Mouse (Mus musculus) limb, embryonic 15.5 days (tissue): Measurements from ENCODE around the gene Ethe1. TPM values are rescaled to one million over a fixed set of nuclear protein-coding genes. Genes with fewer than 3 reads are reported as not detected.

Source experiments
- ATAC-seq: fragments of 200-750 bp; cut with Nextera tagmentation; 2 replicates; pipeline ENCODE4 v1.8.0; 2017; ENCODE audit warnings: low read depth, moderate TSS enrichment; ENCODE audit not compliant: insufficient number of reproducible peaks, low FRiP score, low TSS enrichment
- H3K27ac ChIP-seq: fragments of 300-500 bp; sonication (generic); 2 replicates; pipeline ENCODE4 v1.5.1; 2015; ENCODE audit warnings: moderate library complexity, mild to moderate bottlenecking, inconsistent platforms
- H3K27me3 ChIP-seq: fragments of 300-500 bp; sonication (generic); 2 replicates; pipeline ENCODE4 v1.6.1; 2015; ENCODE audit warnings: inconsistent platforms
- H3K36me3 ChIP-seq: fragments of 300-500 bp; sonication (generic); 2 replicates; pipeline ENCODE4 v1.6.1; 2015; ENCODE audit warnings: inconsistent platforms
- H3K4me1 ChIP-seq: fragments of 300-500 bp; sonication (generic); 2 replicates; pipeline ENCODE4 v1.6.1; 2015; ENCODE audit warnings: inconsistent platforms
- H3K4me2 ChIP-seq: fragments of 300-500 bp; sonication (generic); 2 replicates; pipeline ENCODE4 v1.6.1; 2015; ENCODE audit warnings: mild to moderate bottlenecking, inconsistent platforms
- H3K4me3 ChIP-seq: fragments of 300-500 bp; sonication (generic); 2 replicates; pipeline ENCODE4 v1.5.1; 2015; ENCODE audit warnings: mild to moderate bottlenecking, inconsistent platforms
- H3K9ac ChIP-seq: fragments of 300-500 bp; sonication (generic); 2 replicates; pipeline ENCODE4 v1.6.1; 2015; ENCODE audit warnings: inconsistent platforms
- H3K9me3 ChIP-seq: fragments of 300-500 bp; sonication (generic); 2 replicates; pipeline ENCODE4 v1.6.1; 2016; ENCODE audit warnings: inconsistent platforms
- WGBS: fragments of 180-500 bp; shearing (Covaris S2); methylation state at CpG from one replicate; pipeline ENCODE4 v1.1.7; 2015; 5-methylcytosine and 5-hydroxymethylcytosine counted together
- polyA plus RNA-seq: library from polyadenylated mRNA; unstranded; fragments of >200 nt; fragmentation: Nextera tagmentation; extraction: Ambion mirVana; gene quantifications from 2 replicates; pipeline ENCODE4 v1.2.1, GENCODE M21; 2015

Gene Ethe1
- polyA plus RNA-seq, 1 experiment from 2014 or later: 28.7 TPM

DNA sequence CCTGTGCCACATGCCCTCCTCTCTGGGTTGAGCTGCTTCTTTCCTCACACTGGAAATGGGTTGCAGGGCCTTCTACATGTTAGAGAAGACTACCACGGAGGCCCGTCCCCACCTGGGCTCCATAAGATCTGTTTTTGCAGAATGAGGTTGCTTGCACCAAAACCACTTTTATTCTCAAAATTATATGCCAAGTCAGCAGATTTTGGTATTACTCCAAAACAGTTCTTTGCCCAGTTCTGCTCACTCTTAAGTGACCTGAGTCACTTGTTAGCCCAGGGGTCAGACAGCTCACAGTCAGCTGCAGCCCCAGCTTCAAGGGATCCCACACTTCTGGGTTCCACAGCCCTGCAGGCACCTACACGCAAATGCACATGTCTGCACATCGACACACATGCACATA, 25.9 kb upstream of the Ethe1 start:
- no peak overlapping the region for H3K9ac ChIP-seq
- no peaks in the 10 kb centered on the region for H3K9me3 ChIP-seq
- no peak overlapping the region for H3K4me2 ChIP-seq
- H3K4me1 ChIP-seq: no peaks in the 10 kb centered on the region
- no peak overlapping the region for H3K4me3 ChIP-seq
- no peak for ATAC-seq
- H3K27me3 ChIP-seq: no peaks in the 10 kb centered on the region
- no peak overlapping the region for H3K27ac ChIP-seq
- peaks cover 67% of the 10 kb centered on the region for H3K36me3 ChIP-seq
- WGBS: 77% methylated on average over 4 of the region's 4 CpGs

DNA sequence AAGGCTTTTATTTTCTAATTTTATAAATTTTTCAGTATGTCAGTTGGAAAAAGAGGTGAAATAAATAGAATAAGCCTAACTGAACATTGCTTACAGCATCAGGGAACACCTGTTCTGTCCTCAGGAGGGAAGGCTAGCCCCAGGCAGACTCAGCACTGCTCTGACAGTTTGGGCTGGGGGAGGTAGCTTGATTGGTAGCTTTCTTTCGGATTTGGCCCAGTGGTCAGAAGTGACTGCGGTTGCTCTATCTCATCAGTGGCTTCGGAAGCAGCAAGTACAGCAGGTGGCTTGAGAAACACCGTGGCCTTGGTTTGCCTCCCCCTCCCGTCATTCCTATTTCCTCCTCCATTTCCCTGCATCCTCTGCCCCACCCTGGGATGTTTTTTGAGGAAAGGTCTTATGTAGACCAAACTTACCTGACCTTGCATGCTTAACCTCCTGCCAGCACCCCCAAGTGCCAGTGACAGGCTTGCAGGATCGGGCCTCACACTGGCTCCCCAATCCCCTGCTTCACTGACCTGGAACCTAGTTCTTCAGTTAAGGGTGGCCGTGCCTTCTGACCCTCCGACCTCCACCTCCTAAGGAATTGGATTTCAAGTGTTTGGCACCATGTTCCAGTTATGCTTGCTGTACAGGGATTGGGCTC, 24.0 kb upstream of the Ethe1 start:
- 89% methylated on average over 8 of the region's 8 CpGs for WGBS
- Histone ChIP-seq H3K4me3 (no peak overlapping the region), H3K4me1 (no peaks in the 10 kb centered on the region), H3K4me2 (no peak overlapping the region), H3K27ac (no peak overlapping the region), H3K27me3 (no peaks in the 10 kb centered on the region), H3K9ac (no peak overlapping the region), H3K9me3 (no peaks in the 10 kb centered on the region), H3K36me3 (peaks cover 81% of the 10 kb centered on the region)
- no peak for ATAC-seq

DNA sequence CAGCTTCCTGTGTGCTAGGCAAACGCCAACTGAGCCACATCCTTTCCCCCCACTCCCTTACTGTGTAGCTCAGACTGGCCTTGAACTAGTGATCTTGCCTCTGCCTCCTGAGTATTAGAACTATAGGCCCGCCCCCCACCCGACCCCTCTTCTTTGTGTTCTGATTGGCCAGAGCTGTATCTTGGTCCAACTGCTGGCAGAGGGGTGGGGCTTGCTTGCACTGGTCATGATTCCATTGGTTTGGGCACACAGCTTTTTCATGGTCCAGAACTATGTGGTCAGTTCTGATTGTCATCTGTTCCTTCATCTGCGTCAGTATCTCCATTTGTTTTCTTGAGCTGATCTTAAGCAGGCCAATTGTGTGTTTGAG, 23.5 kb upstream of the Ethe1 start:
- WGBS: 82% methylated on average over 4 of the region's 4 CpGs
- Histone ChIP-seq H3K36me3 (peaks cover 83% of the 10 kb centered on the region), H3K4me3 (no peak overlapping the region), H3K4me2 (no peak overlapping the region), H3K27me3 (no peaks in the 10 kb centered on the region), H3K9me3 (no peaks in the 10 kb centered on the region), H3K9ac (no peak overlapping the region), H3K27ac (no peak overlapping the region), H3K4me1 (no peaks in the 10 kb centered on the region)
- ATAC-seq: no peak

DNA sequence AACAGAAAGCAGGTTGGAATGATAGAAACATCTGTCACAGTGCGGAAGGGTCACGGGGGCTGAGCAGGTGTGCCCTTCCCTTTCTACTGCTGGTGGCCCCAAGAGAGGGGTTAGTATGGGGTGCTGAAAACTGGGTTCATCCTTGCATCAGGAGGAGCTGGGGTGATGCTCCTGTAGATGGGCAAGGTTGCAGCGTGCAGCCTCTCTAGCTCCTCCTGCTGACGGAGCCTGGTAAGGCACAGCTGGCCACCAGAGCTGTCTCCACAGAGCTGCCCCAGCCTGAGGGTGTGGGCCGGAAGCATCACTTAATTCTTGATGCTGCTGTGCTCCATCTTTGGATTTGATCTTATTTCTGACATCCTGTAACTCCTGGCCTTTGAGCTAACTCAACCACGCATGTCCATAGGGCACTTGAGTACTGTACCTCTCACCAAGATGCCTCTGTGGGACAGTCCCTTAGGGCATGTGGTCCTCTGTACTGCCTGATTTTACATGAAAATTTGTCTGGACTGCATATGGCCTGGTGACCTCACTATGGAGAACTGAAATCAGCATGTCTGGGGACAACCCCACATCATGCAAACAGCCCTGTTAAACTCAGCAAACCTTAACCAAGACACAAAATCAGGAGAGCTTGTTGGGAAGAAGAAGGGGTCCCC, 22.6 kb upstream of the Ethe1 start:
- Histone ChIP-seq H3K27ac (no peak overlapping the region), H3K36me3 (peaks cover 80% of the 10 kb centered on the region), H3K9me3 (no peaks in the 10 kb centered on the region), H3K4me2 (no peak overlapping the region), H3K4me1 (no peaks in the 10 kb centered on the region), H3K27me3 (no peaks in the 10 kb centered on the region), H3K4me3 (no peak overlapping the region), H3K9ac (no peak overlapping the region)
- 58% methylated on average over 6 of the region's 6 CpGs for WGBS
- 0 out of 2 replicates have a peak, but pooled peaks have one; percentile 26 for ATAC-seq

DNA sequence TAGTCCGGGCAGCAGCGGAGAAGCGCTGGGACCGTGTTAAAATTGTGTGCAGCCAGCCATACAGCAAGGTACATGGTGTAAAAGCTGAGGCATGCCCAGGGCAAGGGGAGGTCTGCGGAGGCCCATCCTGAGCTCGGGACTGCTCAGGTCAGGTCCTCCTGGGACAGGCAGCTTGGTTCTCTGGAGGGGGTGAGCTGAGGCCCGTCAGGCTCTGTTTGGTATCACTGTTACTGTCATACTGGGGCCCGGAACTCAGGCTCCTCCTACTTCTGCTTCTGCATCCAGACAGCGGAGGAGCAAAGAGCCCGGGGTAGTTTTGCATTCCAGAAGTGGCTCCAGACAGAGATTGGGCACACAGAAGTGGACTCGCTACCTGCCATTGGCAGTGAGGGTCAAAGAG, 21.7 kb upstream of the Ethe1 start:
- H3K27ac ChIP-seq: no peak overlapping the region
- peaks cover 80% of the 10 kb centered on the region for H3K36me3 ChIP-seq
- H3K9ac ChIP-seq: no peak overlapping the region
- no peaks in the 10 kb centered on the region for H3K9me3 ChIP-seq
- no peaks in the 10 kb centered on the region for H3K4me1 ChIP-seq
- H3K27me3 ChIP-seq: no peaks in the 10 kb centered on the region
- H3K4me2 ChIP-seq: no peak overlapping the region
- no peak overlapping the region for H3K4me3 ChIP-seq
- no peak for ATAC-seq
- 95% methylated on average over 11 of the region's 11 CpGs for WGBS

DNA sequence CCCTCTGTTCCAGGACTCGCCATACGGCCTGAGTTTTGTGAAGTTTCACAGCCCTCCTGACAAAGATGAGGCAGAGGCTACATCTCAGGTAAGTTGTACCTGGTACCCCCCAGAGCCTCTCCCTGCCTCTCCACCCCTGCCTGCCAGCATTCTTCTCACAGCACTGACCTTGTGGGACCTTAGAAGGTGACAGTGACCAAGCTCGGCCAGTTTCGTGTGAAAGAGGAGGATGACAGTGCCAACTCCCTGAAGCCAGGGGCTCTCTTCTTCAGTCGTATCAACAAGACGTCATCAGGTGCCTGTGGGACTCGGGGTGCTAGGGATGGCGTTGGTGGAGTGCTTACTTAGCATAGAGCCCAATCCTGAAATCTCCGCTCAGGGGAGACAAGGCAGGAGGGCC, 21.1 kb upstream of the Ethe1 start:
- 92% methylated on average over 9 of the region's 9 CpGs for WGBS
- Histone ChIP-seq H3K4me2 (no peak overlapping the region), H3K4me1 (no peaks in the 10 kb centered on the region), H3K27ac (no peak overlapping the region), H3K36me3 (peaks cover 81% of the 10 kb centered on the region), H3K9me3 (no peaks in the 10 kb centered on the region), H3K4me3 (no peak overlapping the region), H3K9ac (no peak overlapping the region), H3K27me3 (no peaks in the 10 kb centered on the region)
- ATAC-seq: no peak

DNA sequence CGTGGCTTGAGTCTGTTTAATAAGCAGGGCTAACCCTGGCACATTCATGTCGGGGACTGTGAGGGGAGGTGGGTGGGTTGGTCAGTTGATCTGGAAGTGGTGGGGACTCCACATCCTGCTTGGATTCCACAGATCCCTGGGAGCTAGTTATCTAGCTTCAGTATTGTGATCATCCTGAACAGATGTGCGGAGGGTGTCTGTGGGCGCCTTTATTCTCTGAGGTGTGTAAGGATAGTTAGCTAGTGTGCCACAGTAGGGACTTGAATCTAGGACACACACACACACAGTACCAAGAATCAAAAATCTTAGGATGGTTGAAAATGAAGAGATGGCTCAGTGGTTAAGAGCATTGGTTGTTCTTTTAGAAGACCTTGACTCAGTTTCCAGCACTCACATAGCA, 18.8 kb upstream of the Ethe1 start:
- 92% methylated on average over 4 of the region's 4 CpGs for WGBS
- peaks cover 91% of the 10 kb centered on the region for H3K36me3 ChIP-seq

DNA sequence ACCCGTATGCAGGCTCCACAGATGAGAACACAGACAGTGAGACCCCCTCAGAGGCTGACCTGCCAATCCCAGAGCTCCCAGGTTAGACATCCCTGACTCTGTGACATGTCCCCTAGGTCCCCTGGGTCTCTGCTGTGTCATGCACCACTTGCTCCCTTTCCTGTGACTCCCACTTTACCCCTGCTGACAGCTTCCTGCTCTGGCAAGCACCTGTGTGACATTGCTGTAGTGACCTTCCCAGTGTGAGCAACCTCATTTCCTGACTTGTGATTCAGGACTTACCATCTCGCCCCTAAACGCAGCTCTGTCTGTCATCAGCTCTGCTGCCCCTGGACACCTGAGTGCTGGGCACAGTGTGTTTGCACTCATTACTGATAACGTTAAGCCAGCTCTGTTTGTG, 16.3 kb upstream of the Ethe1 start:
- no peaks in the 10 kb centered on the region for H3K27me3 ChIP-seq
- H3K9ac ChIP-seq: no peak overlapping the region
- WGBS: 75% methylated on average over 4 of the region's 4 CpGs
- no peak overlapping the region for H3K4me2 ChIP-seq
- no peak overlapping the region for H3K27ac ChIP-seq
- H3K9me3 ChIP-seq: no peaks in the 10 kb centered on the region
- no peaks in the 10 kb centered on the region for H3K4me1 ChIP-seq
- H3K4me3 ChIP-seq: no peak overlapping the region
- ATAC-seq: no peak
- peaks cover 69% of the 10 kb centered on the region for H3K36me3 ChIP-seq

More for the DNA sequence above, 18.8 kb upstream of the Ethe1 start:
- H3K4me3 ChIP-seq: no peak overlapping the region
- no peak overlapping the region for H3K9ac ChIP-seq
- no peaks in the 10 kb centered on the region for H3K9me3 ChIP-seq
- H3K27ac ChIP-seq: no peak overlapping the region
- H3K4me2 ChIP-seq: no peak overlapping the region
- ATAC-seq: no peak
- H3K27me3 ChIP-seq: no peaks in the 10 kb centered on the region
- H3K4me1 ChIP-seq: no peaks in the 10 kb centered on the region

DNA sequence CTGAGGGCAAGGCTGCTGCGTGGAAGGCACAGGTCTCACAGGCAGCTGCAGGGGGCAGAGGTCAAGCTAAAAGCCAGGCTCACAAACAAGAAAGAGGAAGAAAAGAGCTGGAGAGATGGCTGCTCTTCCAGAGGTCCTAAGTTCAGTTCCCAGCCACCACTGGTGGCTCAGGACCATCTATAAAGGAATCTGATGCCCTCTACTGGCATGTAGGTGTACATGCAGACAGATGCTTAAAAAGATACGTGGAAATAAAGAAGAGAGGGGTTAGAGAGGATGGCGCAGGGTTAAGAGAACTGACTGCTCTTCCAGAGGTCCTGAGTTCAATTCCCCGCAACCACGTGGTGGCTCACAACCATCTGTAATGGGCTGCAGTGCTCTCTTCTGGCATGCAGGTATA, 14.9 kb upstream of the Ethe1 start:
- Histone ChIP-seq H3K4me3 (no peak overlapping the region), H3K4me1 (no peaks in the 10 kb centered on the region), H3K9ac (no peak overlapping the region), H3K27me3 (no peaks in the 10 kb centered on the region), H3K27ac (no peak overlapping the region), H3K36me3 (peaks cover 56% of the 10 kb centered on the region), H3K9me3 (no peaks in the 10 kb centered on the region), H3K4me2 (no peak overlapping the region)
- WGBS: 57% methylated on average over 5 of the region's 5 CpGs
- ATAC-seq: no peak

DNA sequence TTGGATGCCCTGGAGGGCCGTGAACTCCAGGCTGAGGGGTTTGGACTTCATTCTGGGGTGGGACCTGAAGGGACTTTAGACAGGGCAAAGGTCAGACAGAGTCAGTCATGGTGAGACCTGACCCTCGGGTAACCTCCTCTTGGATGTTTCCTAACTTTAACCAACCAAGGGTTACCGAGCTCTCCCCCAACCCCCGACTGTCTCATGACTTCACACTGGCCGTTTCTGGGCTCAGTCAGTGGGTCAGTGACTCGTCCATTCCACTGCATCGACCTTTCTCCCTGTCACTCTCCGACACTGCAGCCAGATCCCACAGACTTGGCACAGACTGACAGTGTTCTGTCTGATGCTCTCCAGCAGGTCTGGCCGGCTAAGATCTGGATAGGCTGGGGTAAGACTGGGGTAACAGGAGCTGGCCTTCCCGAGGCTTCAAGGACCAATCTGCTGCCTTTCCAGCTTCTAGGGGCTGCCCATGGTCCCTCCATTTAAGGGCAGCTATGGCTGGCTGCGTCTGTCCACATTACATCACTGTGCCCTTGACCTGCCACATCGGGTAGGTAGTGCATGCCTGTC, 13.0 kb upstream of the Ethe1 start:
- ATAC-seq: no peak
- WGBS: 66% methylated on average over 12 of the region's 12 CpGs
- no peaks in the 10 kb centered on the region for H3K4me1 ChIP-seq

DNA sequence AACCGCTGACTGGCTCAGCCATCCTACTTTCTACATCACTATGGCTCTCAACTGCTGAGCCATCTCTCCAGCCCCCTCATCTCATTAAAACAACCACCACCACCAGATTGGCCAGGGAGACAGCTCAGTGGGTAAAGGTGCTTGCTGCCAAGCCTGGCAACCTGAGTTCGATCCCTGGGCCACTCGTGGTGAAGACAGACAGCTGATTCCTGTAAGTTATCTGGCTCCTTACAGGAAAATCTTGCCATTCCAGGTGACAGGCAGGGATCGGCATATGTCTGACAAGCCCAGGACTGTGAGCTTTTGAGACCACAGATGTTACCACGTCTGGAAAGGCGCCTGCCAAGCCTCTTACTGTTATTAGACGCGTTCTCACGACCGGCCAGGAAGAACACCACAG, 9.5 kb upstream of the Ethe1 start:
- H3K4me1 ChIP-seq: no peaks in the 10 kb centered on the region

More for the DNA sequence above, 13.0 kb upstream of the Ethe1 start:
- peaks cover 39% of the 10 kb centered on the region for H3K36me3 ChIP-seq
- H3K27me3 ChIP-seq: no peaks in the 10 kb centered on the region
- no peak overlapping the region for H3K4me2 ChIP-seq
- H3K4me3 ChIP-seq: no peak overlapping the region
- H3K9ac ChIP-seq: no peak overlapping the region
- H3K27ac ChIP-seq: no peak overlapping the region
- H3K9me3 ChIP-seq: no peaks in the 10 kb centered on the region

DNA sequence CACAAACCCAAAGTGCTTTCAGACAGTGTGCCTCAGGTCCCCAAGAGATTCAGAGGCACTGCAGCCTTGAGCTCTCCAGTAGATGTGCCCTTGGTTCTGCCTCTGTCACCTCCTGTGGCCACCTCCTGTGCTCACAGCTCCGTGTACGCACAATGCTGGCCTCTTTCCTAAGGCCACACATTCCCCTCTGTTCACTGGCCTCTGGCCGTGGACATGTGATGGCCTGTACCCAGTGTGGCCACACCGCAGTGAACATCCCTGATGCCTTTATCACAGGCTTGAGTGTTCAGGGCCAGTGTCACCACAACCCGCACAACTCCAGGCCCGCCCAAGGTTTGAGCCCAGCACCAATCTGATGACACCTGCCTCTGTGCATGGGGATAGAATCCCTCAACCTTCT, 2.5 kb upstream of the Ethe1 start:
- Histone ChIP-seq H3K4me2 (no peak overlapping the region), H3K27me3 (peaks cover 26% of the 10 kb centered on the region), H3K4me3 (no peak overlapping the region), H3K4me1 (peaks cover 17% of the 10 kb centered on the region; the same call in 1 of the 2 replicates), H3K27ac (no peak overlapping the region), H3K9me3 (no peaks in the 10 kb centered on the region; the same call in 1 of the 2 replicates), H3K36me3 (no peaks in the 10 kb centered on the region), H3K9ac (no peak overlapping the region)
- WGBS: 90% methylated on average over 6 of the region's 6 CpGs
- no peak for ATAC-seq

More for the DNA sequence above, 9.5 kb upstream of the Ethe1 start:
- H3K4me2 ChIP-seq: no peak overlapping the region
- no peaks in the 10 kb centered on the region for H3K27me3 ChIP-seq
- no peak overlapping the region for H3K27ac ChIP-seq
- 81% methylated on average over 10 of the region's 10 CpGs for WGBS
- H3K36me3 ChIP-seq: peaks cover 7% of the 10 kb centered on the region
- ATAC-seq: no peak
- no peak overlapping the region for H3K9ac ChIP-seq
- no peaks in the 10 kb centered on the region for H3K9me3 ChIP-seq
- no peak overlapping the region for H3K4me3 ChIP-seq
